Mouse (Mus musculus): Measurements from ENCODE around the gene Gm6583. TPM values are rescaled to one million over a fixed set of nuclear protein-coding genes. Genes with fewer than 3 reads are reported as not detected.

Gm6583 gene
- polyA plus RNA-seq, 1 experiment: not detected

DNA sequence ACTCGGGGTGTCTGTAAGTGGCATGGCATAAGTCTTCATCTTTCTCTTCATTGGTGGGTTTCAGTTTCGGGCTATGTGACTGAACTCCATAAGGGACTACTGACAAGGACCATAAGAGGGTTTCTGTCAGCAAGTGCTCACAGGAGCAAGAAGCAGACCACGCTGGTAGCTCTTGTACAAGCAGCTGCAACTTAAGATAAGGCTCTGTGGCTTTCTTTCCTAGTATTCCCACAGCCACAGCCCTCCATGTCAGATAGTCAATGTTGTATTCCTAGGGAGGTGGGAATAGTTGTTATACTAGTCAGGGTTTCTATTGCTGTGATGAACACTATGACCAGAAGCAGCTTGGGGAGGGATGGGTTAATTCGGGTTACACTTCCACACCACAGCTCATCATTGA is 3.7 kb upstream of the Gm6583 start:
- DNase-seq (ENCODE audit: low read depth in 1 of 2, low spot score in 2 of 2): no peak
- no peaks in the 10 kb centered on the region for H3K4me1 ChIP-seq (ENCODE audit: control insufficient read depth, insufficient read depth, insufficient read length)
- no peaks in the 10 kb centered on the region for H3K27me3 ChIP-seq (ENCODE audit: control insufficient read depth, insufficient read depth, low read length)
- no peak overlapping the region for H3K4me3 ChIP-seq (ENCODE audit: extremely low read depth, insufficient read depth, insufficient read length)
- 57% methylated on average over 4 of the region's 4 CpGs for WGBS
- peaks cover 8% of the 10 kb centered on the region for H3K36me3 ChIP-seq (ENCODE audit: control insufficient read depth, insufficient read depth, low read length)
- no peak for TF ChIP-seq POLR2A (IDR thresholded peaks at IDR 0.05; ENCODE audit: low read depth, low read length)
- TF ChIP-seq CTCF (IDR thresholded peaks at IDR 0.05; ENCODE audit: extremely low read depth, insufficient read depth, insufficient read length, insufficient replicate concordance): no peak
- no peak overlapping the region for H3K27ac ChIP-seq (ENCODE audit: insufficient read depth, low read length)

DNA sequence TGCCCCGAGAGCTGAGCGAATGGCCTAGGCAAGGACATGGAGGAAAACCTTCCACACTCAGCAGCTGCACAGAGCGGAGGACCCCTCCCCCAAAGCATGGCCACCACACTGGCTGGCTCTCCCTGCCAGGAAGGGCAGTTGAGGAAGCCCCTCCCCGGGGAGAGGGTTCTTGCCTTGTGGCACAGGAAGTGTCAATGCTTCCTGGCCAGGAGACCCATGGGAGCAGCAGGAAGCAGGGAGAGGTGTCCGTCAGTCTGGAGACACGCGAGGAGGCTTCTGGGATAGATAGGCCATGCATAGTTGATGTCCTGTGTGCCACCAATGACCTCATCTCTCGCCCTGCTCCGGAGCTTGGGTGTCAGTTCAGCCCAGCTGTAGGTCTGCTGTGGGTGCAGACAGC is 489 bp upstream of the Gm6583 start:
- Histone ChIP-seq H3K36me3 (ENCODE audit: control insufficient read depth, insufficient read depth, low read length) (peaks cover 7% of the 10 kb centered on the region), H3K4me3 (ENCODE audit: extremely low read depth, insufficient read depth, insufficient read length) (no peak overlapping the region), H3K27ac (ENCODE audit: insufficient read depth, low read length) (no peak overlapping the region), H3K27me3 (ENCODE audit: control insufficient read depth, insufficient read depth, low read length) (no peaks in the 10 kb centered on the region), H3K4me1 (ENCODE audit: control insufficient read depth, insufficient read depth, insufficient read length) (no peaks in the 10 kb centered on the region)
- no peak for DNase-seq (ENCODE audit: low read depth in 1 of 2, low spot score in 2 of 2)
- no peak for TF ChIP-seq POLR2A (IDR thresholded peaks at IDR 0.05; ENCODE audit: low read depth, low read length)
- no peak for TF ChIP-seq CTCF (IDR thresholded peaks at IDR 0.05; ENCODE audit: extremely low read depth, insufficient read depth, insufficient read length, insufficient replicate concordance)
- 86% methylated on average over 9 of the region's 9 CpGs for WGBS

DNA sequence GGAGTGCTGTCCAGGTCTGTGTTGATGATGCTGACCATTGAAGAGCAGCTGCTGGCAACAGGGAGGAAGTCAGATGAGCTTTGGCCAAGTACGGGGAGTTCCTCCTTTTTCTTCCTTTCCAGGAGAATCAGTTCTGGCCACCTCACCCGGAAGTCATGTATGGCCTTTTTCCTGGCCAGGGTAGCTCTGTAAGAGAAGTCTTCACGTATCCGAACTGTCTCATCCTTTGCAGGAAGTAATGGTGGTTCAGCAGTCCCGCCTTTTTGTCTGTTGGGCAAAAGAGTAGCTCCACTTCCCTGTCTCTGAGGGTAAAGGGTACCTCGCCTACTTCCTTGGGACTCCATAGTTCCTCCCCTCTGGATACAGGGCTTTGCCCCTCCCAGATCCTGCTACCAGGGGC is 340 bp downstream of the Gm6583 start:
- Histone ChIP-seq H3K4me1 (ENCODE audit: control insufficient read depth, insufficient read depth, insufficient read length) (no peaks in the 10 kb centered on the region), H3K36me3 (ENCODE audit: control insufficient read depth, insufficient read depth, low read length) (peaks cover 7% of the 10 kb centered on the region), H3K27ac (ENCODE audit: insufficient read depth, low read length) (no peak overlapping the region), H3K27me3 (ENCODE audit: control insufficient read depth, insufficient read depth, low read length) (no peaks in the 10 kb centered on the region), H3K4me3 (ENCODE audit: extremely low read depth, insufficient read depth, insufficient read length) (no peak overlapping the region)
- TF ChIP-seq POLR2A (IDR thresholded peaks at IDR 0.05; ENCODE audit: low read depth, low read length) (no peak), CTCF (IDR thresholded peaks at IDR 0.05; ENCODE audit: extremely low read depth, insufficient read depth, insufficient read length, insufficient replicate concordance) (no peak)
- WGBS: 71% methylated on average over 6 of the region's 6 CpGs
- no peak for DNase-seq (ENCODE audit: low read depth in 1 of 2, low spot score in 2 of 2)

DNA sequence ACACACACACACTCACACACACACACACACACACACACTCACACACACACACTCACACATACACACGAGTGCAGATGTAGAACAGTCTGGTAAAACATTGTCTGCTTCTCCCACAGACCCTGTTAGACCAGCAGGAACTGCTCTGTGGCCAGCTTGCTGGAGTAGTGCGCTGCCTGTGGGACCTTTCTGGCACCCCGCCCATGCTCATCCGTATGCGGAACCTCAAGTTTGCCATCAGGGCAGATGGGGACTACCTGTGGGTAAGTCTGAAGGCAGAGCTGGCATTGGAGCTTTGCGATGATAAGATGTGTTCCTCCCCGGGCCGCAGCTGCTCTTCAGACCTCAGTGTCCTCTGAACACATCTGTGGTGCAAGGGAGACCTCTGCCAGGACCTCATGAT is 6.7 kb downstream of the Gm6583 start:
- TF ChIP-seq POLR2A (IDR thresholded peaks at IDR 0.05; ENCODE audit: low read depth, low read length) (no peak), CTCF (IDR thresholded peaks at IDR 0.05; ENCODE audit: extremely low read depth, insufficient read depth, insufficient read length, insufficient replicate concordance) (no peak)
- Histone ChIP-seq H3K27me3 (ENCODE audit: control insufficient read depth, insufficient read depth, low read length) (no peaks in the 10 kb centered on the region), H3K27ac (ENCODE audit: insufficient read depth, low read length) (no peak overlapping the region), H3K36me3 (ENCODE audit: control insufficient read depth, insufficient read depth, low read length) (peaks cover 19% of the 10 kb centered on the region), H3K4me3 (ENCODE audit: extremely low read depth, insufficient read depth, insufficient read length) (no peak overlapping the region), H3K4me1 (ENCODE audit: control insufficient read depth, insufficient read depth, insufficient read length) (no peaks in the 10 kb centered on the region)
- no peak for DNase-seq (ENCODE audit: low read depth in 1 of 2, low spot score in 2 of 2)
- WGBS: 95% methylated on average over 8 of the region's 8 CpGs

DNA sequence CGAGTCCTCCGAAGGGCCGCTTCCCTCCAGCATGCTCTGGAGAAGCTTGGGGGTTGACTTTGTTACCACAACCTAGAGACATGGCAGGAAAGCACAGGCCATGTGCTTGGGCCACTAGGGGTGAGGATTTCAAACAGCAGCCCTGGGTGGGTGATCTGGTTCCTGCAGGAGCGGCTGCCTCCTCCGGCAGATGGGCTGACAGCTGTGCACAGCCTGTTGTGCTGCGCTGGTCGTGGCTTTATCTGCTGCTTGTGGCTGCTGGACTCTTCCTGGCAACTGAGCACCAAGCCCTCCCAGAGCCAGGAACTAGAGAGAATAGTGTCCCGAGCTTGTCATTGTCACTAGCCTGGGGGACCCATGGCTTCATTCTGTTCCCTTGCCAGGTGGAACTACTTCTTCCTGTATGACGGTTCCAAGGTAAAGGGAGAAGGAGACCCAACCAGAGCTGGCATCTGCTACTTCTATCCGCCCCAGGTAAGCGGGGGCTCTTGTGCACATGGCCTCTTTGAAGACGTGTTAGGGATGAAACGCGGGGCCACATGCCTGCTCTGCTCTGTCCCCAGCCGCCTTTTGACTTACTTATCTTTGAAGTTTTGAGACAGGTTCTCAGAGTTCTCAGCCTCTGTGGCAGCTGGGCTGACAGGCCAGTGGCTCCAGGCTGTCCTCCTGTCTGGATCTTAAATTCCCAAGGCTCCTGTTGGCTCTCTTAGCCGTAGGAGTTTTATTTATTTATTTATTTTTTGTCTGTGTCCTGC is 9.4 kb downstream of the Gm6583 start:
- H3K36me3 ChIP-seq (ENCODE audit: control insufficient read depth, insufficient read depth, low read length): peaks cover 16% of the 10 kb centered on the region
- TF ChIP-seq POLR2A (IDR thresholded peaks at IDR 0.05; ENCODE audit: low read depth, low read length) (no peak), CTCF (IDR thresholded peaks at IDR 0.05; ENCODE audit: extremely low read depth, insufficient read depth, insufficient read length, insufficient replicate concordance) (no peak)
- 78% methylated on average over 16 of the region's 16 CpGs for WGBS
- peaks cover 5% of the 10 kb centered on the region; the same call in 1 of the 2 replicates for H3K4me1 ChIP-seq (ENCODE audit: control insufficient read depth, insufficient read depth, insufficient read length)
- no peak overlapping the region for H3K4me3 ChIP-seq (ENCODE audit: extremely low read depth, insufficient read depth, insufficient read length)
- DNase-seq (ENCODE audit: low read depth in 1 of 2, low spot score in 2 of 2): no peak
- no peaks in the 10 kb centered on the region for H3K27me3 ChIP-seq (ENCODE audit: control insufficient read depth, insufficient read depth, low read length)
- no peak overlapping the region for H3K27ac ChIP-seq (ENCODE audit: insufficient read depth, low read length)

DNA sequence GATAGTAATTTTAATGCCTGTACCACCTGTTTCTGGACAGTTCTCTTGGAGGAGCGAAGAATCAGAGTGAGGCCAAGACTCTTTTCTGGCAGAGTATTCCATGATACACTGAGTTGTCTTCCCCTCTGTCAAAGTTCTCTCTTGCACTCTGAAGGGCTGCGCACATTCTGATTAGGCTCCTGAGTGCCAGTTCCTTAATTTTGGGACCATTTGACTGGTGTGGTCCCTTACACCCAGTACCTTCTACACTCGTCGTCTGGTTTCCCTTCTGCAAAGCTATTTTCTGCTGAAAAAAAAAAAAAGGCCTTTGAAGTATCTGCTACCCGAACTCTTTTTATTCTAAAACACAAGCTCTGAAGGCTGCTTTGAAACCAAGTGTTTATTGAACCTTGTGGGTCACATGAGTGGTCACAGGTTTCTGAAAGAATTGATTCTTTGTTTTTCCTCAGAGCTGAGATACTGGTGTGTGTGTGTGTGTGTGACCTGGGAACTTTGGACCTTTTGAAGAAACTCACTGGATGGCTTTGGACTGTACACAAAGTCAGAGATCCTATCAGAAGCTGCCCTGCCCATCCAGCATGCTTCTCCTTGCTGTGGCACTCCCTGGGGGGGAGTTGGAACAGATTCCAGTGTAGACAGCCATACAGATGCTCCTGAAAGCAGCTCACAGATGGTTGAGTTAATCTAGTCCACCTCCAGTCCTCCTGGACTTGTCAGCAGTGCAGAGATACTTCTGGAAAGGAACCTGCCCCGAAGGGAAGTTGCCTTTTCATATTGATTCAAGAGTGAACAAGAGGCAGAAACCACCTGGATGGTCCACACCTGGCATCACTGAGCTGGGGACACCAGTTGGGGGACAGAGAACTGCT is 11.5 kb downstream of the Gm6583 start:
- TF ChIP-seq POLR2A (IDR thresholded peaks at IDR 0.05; ENCODE audit: low read depth, low read length) (no peak), CTCF (IDR thresholded peaks at IDR 0.05; ENCODE audit: extremely low read depth, insufficient read depth, insufficient read length, insufficient replicate concordance) (no peak)
- Histone ChIP-seq H3K4me1 (ENCODE audit: control insufficient read depth, insufficient read depth, insufficient read length) (peaks cover 5% of the 10 kb centered on the region; the same call in 1 of the 2 replicates), H3K36me3 (ENCODE audit: control insufficient read depth, insufficient read depth, low read length) (peaks cover 8% of the 10 kb centered on the region), H3K4me3 (ENCODE audit: extremely low read depth, insufficient read depth, insufficient read length) (no peak overlapping the region), H3K27me3 (ENCODE audit: control insufficient read depth, insufficient read depth, low read length) (no peaks in the 10 kb centered on the region), H3K27ac (ENCODE audit: insufficient read depth, low read length) (no peak overlapping the region)
- WGBS: 60% methylated on average over 6 of the region's 6 CpGs
- no peak for DNase-seq (ENCODE audit: low read depth in 1 of 2, low spot score in 2 of 2)
